Mouse (Mus musculus) liver, embryonic 12.5 days (tissue): Measurements from ENCODE around the gene Ndufs2. TPM values are rescaled to one million over a fixed set of nuclear protein-coding genes. Genes with fewer than 3 reads are reported as not detected.
A peak's percentile ranks its signal among the peaks of the same experiment; 100 is the strongest.

ENCODE experiments used
- ATAC-seq: fragments of 200-750 bp; cut with Nextera tagmentation; 2 replicates; pipeline ENCODE4 v1.8.0; 2017; ENCODE audit warnings: moderate number of reproducible peaks, mild to moderate bottlenecking, moderate library complexity
- H3K27ac ChIP-seq: fragments of 300-500 bp; sonication (generic); 2 replicates; pipeline ENCODE4 v1.5.1; 2016; ENCODE audit warnings: mild to moderate bottlenecking
- H3K27me3 ChIP-seq: fragments of 300-500 bp; sonication (generic); replicated peaks from 2 replicates; pipeline ENCODE4 v1.6.1; 2016; ENCODE audit warnings: mild to moderate bottlenecking, moderate library complexity
- H3K36me3 ChIP-seq: fragments of 300-500 bp; sonication (generic); 2 replicates; pipeline ENCODE4 v1.6.1; 2016; ENCODE audit warnings: mild to moderate bottlenecking, moderate library complexity
- H3K4me1 ChIP-seq: fragments of 300-500 bp; sonication (generic); 2 replicates; pipeline ENCODE4 v1.6.1; 2016
- H3K4me2 ChIP-seq: fragments of 300-500 bp; sonication (generic); 2 replicates; pipeline ENCODE4 v1.6.1; 2016; ENCODE audit warnings: mild to moderate bottlenecking, moderate library complexity
- H3K4me3 ChIP-seq: fragments of 300-500 bp; sonication (generic); 2 replicates; pipeline ENCODE4 v1.5.1; 2016; ENCODE audit warnings: mild to moderate bottlenecking, moderate library complexity
- H3K9ac ChIP-seq: fragments of 300-500 bp; sonication (generic); 2 replicates; pipeline ENCODE4 v1.6.1; 2016; ENCODE audit warnings: mild to moderate bottlenecking, moderate library complexity
- H3K9me3 ChIP-seq: fragments of 300-500 bp; sonication (generic); replicated peaks from 2 replicates; pipeline ENCODE4 v1.6.1; 2016; ENCODE audit warnings: mild to moderate bottlenecking, moderate library complexity
- WGBS: fragments of 180-500 bp; shearing (Covaris S2); methylation state at CpG from one replicate; pipeline ENCODE4 v1.1.7; 2016; ENCODE audit not compliant: insufficient replicate concordance; 5-methylcytosine and 5-hydroxymethylcytosine counted together
- polyA plus RNA-seq: library from polyadenylated mRNA; unstranded; fragments of >200 nt; fragmentation: Nextera tagmentation; extraction: Ambion mirVana; gene quantifications from 2 replicates; pipeline ENCODE4 v1.2.1, GENCODE M21; 2016

Gene Ndufs2
- polyA plus RNA-seq, 1 experiment from 2014 or later: 167 TPM

DNA sequence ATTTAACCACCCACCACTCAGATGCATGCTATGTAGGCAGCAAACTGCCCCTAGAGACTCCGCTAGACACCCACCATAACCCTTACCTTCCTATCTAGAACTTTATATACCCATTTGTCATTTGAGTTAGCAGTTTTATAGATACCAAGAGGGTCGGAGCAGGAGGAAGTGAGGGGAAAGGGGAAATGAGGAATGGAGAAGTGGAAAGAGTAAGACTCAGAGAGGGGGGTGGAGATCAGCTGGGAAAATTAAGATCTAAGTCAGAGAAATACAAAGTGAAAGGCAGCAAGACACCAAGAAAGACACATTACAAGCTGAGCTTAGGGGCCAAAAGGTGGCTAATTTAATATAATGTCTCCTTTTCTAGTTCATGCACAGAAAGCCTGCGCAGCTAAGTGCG lies 16.6 kb downstream of the Ndufs2 start:
- H3K4me2 ChIP-seq: peak overlapping the region; percentile 35
- no peaks in the 10 kb centered on the region for H3K9me3 ChIP-seq
- peak overlapping the region; percentile 61; the same call in 1 of the 2 replicates for H3K27ac ChIP-seq
- WGBS: 61% methylated on average over 4 of the region's 4 CpGs
- H3K36me3 ChIP-seq: peaks cover 61% of the 10 kb centered on the region
- 0 out of 2 replicates have a peak overlapping the region, but pooled peaks have one; percentile 37 for H3K4me3 ChIP-seq
- H3K27me3 ChIP-seq: no peaks in the 10 kb centered on the region
- H3K9ac ChIP-seq: no peak overlapping the region
- peaks cover 63% of the 10 kb centered on the region for H3K4me1 ChIP-seq
- no peak for ATAC-seq

DNA sequence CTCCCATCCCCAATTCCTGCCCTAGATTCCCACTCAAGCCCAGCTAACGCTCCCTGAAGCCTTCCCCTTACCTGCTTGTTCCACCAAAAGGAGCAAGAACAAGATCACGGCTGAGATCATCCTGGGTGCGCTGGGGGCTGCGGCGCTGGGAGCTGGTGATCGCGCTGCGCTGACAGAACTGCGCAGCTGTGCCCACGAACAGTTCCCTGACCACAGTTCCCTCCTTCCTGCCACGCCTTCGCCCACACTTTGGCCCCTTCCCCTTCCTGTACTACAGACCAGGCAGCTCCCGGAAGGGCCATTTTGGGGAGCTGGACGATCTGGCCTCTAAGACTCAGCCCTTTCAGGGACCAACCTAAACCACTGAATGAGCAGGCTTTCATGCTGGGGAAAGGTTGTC lies 17.1 kb downstream of the Ndufs2 start, which contains the start of gene Fcer1g:
Fcer1g (minus strand) TSS at position 240 of the 400 bp plus-strand sequence.
- H3K4me1 ChIP-seq: peaks cover 63% of the 10 kb centered on the region
- peak within 1 kb of the TSS; percentile 61 for H3K27ac ChIP-seq
- peak within 1 kb of the TSS; percentile 35 for H3K4me2 ChIP-seq
- ATAC-seq: no peak
- WGBS: 38% methylated on average over 14 of the region's 14 CpGs
- H3K4me3 ChIP-seq: peak within 1 kb of the TSS; percentile 37
- H3K36me3 ChIP-seq: peaks cover 56% of the 10 kb centered on the region
- H3K9ac ChIP-seq: peak within 1 kb of the TSS; percentile 40
- H3K9me3 ChIP-seq: no peaks in the 10 kb centered on the region
- H3K27me3 ChIP-seq: no peaks in the 10 kb centered on the region

DNA sequence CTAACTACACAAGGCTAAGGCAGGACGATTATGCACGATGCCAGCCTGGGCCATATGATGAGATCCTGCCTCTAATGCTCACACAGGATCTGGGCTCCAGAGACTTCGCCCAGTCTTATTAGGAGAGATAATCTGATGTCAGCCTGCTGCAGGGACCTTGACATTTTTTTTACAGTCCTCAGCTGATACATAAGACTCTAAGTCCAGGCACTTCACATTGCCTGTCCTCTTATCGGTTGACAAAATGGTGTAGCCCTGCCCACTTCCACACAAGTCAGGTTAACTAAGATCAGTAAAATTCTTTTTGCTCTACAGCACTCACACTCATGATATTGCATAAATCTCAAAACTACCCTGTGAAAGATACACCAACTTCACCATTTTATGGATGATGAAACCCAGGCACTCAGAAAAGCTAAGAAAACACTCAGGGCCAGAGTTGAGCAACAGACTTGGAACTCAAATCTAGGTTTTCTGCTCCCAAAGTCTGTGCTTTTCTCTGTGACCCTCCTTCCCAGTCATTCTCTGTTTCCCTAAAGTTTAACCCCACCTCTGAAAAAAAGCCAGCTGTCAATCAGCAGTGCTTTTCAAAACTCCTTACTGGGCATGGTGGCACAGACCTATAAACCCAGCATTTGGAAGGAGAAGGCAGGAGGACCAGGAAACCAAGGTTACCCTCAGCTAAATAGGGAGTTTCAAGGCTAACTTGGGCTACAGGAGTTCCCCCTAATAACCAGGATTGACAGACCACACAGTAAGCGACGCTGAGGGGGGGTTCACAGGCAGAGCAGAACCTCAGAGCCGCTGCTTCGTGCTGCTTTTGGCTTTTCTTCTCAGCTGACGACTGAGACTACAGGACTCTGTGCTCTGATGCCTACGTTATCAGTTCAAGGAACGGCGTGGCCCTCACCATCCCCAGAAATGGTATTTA lies 18.1 kb downstream of the Ndufs2 start:
- H3K9ac ChIP-seq: peak overlapping the region; percentile 40
- peak overlapping the region; percentile 61 for H3K27ac ChIP-seq
- peaks cover 60% of the 10 kb centered on the region for H3K4me1 ChIP-seq
- no peaks in the 10 kb centered on the region for H3K9me3 ChIP-seq
- peaks cover 46% of the 10 kb centered on the region for H3K36me3 ChIP-seq
- H3K4me2 ChIP-seq: peak overlapping the region; percentile 35
- peak overlapping the region; percentile 37 for H3K4me3 ChIP-seq
- peak; percentile 67 for ATAC-seq
- 24% methylated on average over 12 of the region's 12 CpGs for WGBS
- H3K27me3 ChIP-seq: no peaks in the 10 kb centered on the region

DNA sequence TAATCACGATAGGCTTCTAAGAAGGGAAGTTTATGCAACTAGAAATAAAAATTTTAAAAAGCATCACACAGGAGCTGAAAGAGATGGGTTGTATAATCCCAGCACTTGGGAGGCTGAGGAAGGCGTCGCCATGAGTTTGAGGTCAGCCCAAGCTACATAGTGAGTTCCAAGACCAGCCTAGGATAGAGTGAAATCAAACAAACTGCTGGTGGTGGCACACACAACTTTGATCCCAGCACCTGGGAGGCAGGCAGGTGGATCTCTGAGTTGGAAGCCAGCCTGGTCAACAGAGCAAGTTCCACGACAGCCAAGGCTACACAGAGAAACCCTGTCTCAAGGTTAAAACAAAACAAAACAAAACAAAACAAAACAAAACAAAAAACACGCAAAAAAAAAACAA lies 18.8 kb downstream of the Ndufs2 start:
- Histone ChIP-seq H3K4me3 (0 out of 2 replicates have a peak overlapping the region, but pooled peaks have one; percentile 5), H3K4me2 (peak overlapping the region; percentile 35), H3K9me3 (no peaks in the 10 kb centered on the region), H3K27me3 (no peaks in the 10 kb centered on the region), H3K27ac (peak overlapping the region; percentile 41; the same call in 1 of the 2 replicates), H3K4me1 (peaks cover 54% of the 10 kb centered on the region), H3K9ac (no peak overlapping the region), H3K36me3 (peaks cover 39% of the 10 kb centered on the region)
- ATAC-seq: no peak
- 50% methylated on average over 5 of the region's 5 CpGs for WGBS

DNA sequence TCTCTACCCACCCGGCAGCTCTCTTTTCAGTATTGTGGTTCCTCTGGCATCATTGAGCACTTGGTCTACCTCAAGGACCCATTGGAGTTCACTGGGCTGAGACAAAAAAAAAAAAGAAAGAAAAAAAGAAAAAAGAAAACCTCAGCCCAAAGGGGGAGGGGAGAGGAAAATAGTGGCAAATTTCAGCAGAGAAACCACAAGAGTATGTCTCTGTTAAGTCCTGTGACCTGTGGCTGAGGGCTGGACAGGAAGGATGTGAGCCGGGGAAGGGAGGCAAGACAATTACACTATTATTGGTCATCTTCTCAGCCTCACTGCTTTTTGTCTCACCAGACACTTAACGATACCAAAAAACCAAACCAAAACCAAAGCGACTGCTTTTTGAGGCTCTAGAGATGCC lies 19.3 kb downstream of the Ndufs2 start:
- ATAC-seq: no peak
- Histone ChIP-seq H3K4me2 (peak overlapping the region; percentile 35), H3K9ac (no peak overlapping the region), H3K9me3 (no peaks in the 10 kb centered on the region), H3K27ac (0 out of 2 replicates have a peak overlapping the region, but pooled peaks have one; percentile 41), H3K4me1 (peaks cover 54% of the 10 kb centered on the region), H3K4me3 (0 out of 2 replicates have a peak overlapping the region, but pooled peaks have one; percentile 5), H3K36me3 (peaks cover 34% of the 10 kb centered on the region), H3K27me3 (no peaks in the 10 kb centered on the region)
- WGBS: 25% methylated on average over 4 of the region's 4 CpGs

DNA sequence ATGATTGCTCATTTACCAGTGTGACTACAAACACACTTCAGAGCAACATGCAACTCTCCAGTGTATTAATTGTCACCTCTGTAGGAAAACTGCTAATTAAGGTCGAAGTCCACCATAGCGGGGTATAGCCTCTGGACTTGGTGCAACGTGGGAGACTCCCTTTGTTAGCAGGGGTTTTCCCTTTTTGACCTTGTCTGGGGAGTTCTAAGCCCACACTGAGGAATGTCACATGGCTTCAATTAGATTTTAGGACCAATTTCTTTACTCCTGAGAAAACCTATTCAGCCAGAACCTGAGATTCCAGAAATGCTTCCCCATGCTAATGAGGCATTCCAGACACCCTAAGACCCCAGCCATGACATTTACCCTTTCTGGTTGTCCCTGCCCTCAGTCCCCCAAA lies 21.0 kb downstream of the Ndufs2 start:
- Histone ChIP-seq H3K4me1 (peaks cover 50% of the 10 kb centered on the region), H3K27ac (no peak overlapping the region), H3K36me3 (peaks cover 17% of the 10 kb centered on the region), H3K4me3 (no peak overlapping the region), H3K9me3 (no peaks in the 10 kb centered on the region), H3K4me2 (no peak overlapping the region), H3K27me3 (no peaks in the 10 kb centered on the region), H3K9ac (no peak overlapping the region)
- WGBS: 71% methylated on average over 3 of the region's 3 CpGs
- no peak for ATAC-seq

- no peaks in the 10 kb centered on the region for H3K27me3 ChIP-seq
- H3K9me3 ChIP-seq: no peaks in the 10 kb centered on the region
- H3K4me3 ChIP-seq: no peak overlapping the region
- no peak for ATAC-seq
- peaks cover 45% of the 10 kb centered on the region for H3K4me1 ChIP-seq
- peaks cover 13% of the 10 kb centered on the region for H3K36me3 ChIP-seq
- H3K4me2 ChIP-seq: no peak overlapping the region
- H3K9ac ChIP-seq: no peak overlapping the region
- H3K27ac ChIP-seq: no peak overlapping the region
- 69% methylated on average over 6 of the region's 6 CpGs for WGBS
These were observed 21.4 kb downstream of the Ndufs2 start for GRCm38 (mm10) chr1:171229750-171230149.

GRCm38 (mm10) chr1:171227879-171228278 lies 23.3 kb downstream of the Ndufs2 start:
- Histone ChIP-seq H3K4me3 (no peak overlapping the region), H3K36me3 (no peaks in the 10 kb centered on the region), H3K4me2 (no peak overlapping the region), H3K9ac (no peak overlapping the region), H3K27me3 (no peaks in the 10 kb centered on the region), H3K27ac (no peak overlapping the region), H3K4me1 (peaks cover 33% of the 10 kb centered on the region), H3K9me3 (no peaks in the 10 kb centered on the region)
- ATAC-seq: no peak
- 55% methylated on average over 1 of the region's 1 CpGs for WGBS

GRCm38 (mm10) chr1:171226780-171227179 lies 24.4 kb downstream of the Ndufs2 start:
- Histone ChIP-seq H3K9ac (no peak overlapping the region), H3K4me2 (peak overlapping the region; percentile 47; the same call in 1 of the 2 replicates), H3K9me3 (no peaks in the 10 kb centered on the region), H3K36me3 (no peaks in the 10 kb centered on the region), H3K4me3 (no peak overlapping the region), H3K27me3 (no peaks in the 10 kb centered on the region), H3K4me1 (peaks cover 27% of the 10 kb centered on the region), H3K27ac (no peak overlapping the region)
- no peak for ATAC-seq
- WGBS: 52% methylated on average over 4 of the region's 4 CpGs

DNA sequence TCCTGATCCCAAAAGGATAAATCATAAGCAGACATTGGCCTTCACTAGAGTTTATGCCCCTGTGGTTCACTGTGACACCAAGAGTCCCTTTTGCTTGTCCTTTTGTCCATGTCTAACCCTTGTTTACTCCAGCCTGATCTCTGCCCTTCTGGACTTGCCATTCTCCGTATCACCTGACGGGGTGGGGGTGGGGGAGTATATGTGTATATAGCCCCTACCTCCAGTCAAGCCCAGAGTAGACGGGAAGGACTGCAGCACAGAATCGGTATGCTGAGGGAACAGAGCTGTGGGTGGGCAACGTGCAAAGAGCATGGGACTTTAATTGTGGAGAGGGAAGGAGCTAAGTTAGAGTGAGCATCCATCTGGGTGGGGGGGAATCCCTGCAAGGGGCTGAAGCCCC lies 26.3 kb downstream of the Ndufs2 start, which contains the start of gene Apoa2:
Apoa2 (plus strand) TSS at position 198 of the 400 bp plus-strand sequence.
- Histone ChIP-seq H3K9ac (peak within 1 kb of the TSS; percentile 57), H3K4me2 (peak within 1 kb of the TSS; percentile 47), H3K4me1 (peaks cover 32% of the 10 kb centered on the region), H3K4me3 (peak within 1 kb of the TSS; percentile 41), H3K9me3 (no peaks in the 10 kb centered on the region), H3K36me3 (peaks cover 8% of the 10 kb centered on the region), H3K27me3 (no peaks in the 10 kb centered on the region), H3K27ac (peak within 1 kb of the TSS; percentile 93)
- 68% methylated on average over 5 of the region's 5 CpGs for WGBS
- ATAC-seq: no peak

DNA sequence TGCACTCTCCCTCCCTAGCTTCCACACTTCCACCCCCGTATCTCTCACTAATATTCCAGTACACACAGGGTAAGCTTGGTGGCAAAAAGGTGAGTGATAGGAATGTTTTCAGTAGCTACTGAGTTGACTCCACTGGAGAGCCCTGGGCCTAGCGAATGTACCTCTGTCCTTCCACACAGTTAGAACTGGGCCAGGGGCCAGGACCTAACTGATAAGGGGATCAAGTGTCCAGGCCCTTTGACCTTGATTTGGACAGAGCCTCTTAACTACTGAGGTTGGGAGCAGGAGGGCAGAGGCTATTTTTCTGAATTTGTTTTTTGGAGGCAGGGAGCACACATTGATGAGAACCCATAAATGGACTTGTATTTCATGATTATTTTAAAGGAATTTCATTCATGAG lies 27.4 kb downstream of the Ndufs2 start:
- H3K4me3 ChIP-seq: no peak overlapping the region
- no peak for ATAC-seq
- no peak overlapping the region for H3K4me2 ChIP-seq
- H3K9me3 ChIP-seq: no peaks in the 10 kb centered on the region
- no peaks in the 10 kb centered on the region for H3K27me3 ChIP-seq
- H3K27ac ChIP-seq: peak overlapping the region; percentile 93; the same call in 1 of the 2 replicates
- peaks cover 19% of the 10 kb centered on the region for H3K36me3 ChIP-seq
- peaks cover 30% of the 10 kb centered on the region for H3K4me1 ChIP-seq
- WGBS: 76% methylated on average over 2 of the region's 2 CpGs
- H3K9ac ChIP-seq: no peak overlapping the region

DNA sequence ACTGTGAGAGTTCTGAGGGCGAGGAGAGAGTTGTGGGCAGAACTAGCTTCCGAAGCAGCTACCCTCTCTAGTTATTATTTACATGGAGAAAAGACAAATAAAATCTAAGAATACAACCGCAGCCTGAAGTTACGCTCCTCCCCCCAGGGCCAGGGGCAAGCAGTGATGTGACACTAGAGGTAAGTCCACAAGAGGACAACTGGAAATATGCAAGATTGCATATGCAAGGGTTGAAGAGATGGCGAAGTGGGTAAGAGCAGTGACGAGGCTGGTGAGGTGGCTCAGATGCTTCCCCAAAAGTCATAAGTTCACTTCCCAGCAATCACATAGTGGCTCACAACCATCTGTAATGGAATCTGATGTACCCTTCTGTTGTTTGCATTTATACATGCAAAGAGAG lies 28.0 kb downstream of the Ndufs2 start:
- no peak for ATAC-seq
- H3K9ac ChIP-seq: peak overlapping the region; percentile 76
- H3K27ac ChIP-seq: peak overlapping the region; percentile 93
- H3K4me2 ChIP-seq: peak overlapping the region; percentile 91
- H3K27me3 ChIP-seq: no peaks in the 10 kb centered on the region
- peak overlapping the region; percentile 74 for H3K4me3 ChIP-seq
- H3K9me3 ChIP-seq: no peaks in the 10 kb centered on the region
- H3K36me3 ChIP-seq: peaks cover 25% of the 10 kb centered on the region
- WGBS: 57% methylated on average over 6 of the region's 6 CpGs
- H3K4me1 ChIP-seq: peaks cover 30% of the 10 kb centered on the region
